Mouse (Mus musculus) hindbrain, embryonic 11.5 days (tissue): ENCODE data around the gene Cox8a. TPM values are rescaled to one million over a fixed set of nuclear protein-coding genes. Genes with fewer than 3 reads are reported as not detected.

Experiments used
- ATAC-seq: fragments of 200-750 bp; cut with Nextera tagmentation; 2 replicates; pipeline ENCODE4 v1.8.0; 2017; ENCODE audit warnings: mild to moderate bottlenecking, moderate TSS enrichment, moderate library complexity; ENCODE audit not compliant: low FRiP score
- DNase-seq: peaks from one replicate; pipeline ENCODE4 v3.0.0-alpha.2; 2015; ENCODE audit warnings: low spot score
- H3K27ac ChIP-seq: fragments of 300-500 bp; sonication (generic); 2 replicates; pipeline ENCODE4 v1.5.1; 2014; ENCODE audit warnings: mild to moderate bottlenecking, low read depth, low read length
- H3K27me3 ChIP-seq: fragments of 300-500 bp; sonication (generic); 2 replicates; pipeline ENCODE4 v1.6.1; 2014; ENCODE audit warnings: mild to moderate bottlenecking, low read length, moderate library complexity, mixed read lengths; ENCODE audit not compliant: control insufficient read depth, insufficient read depth
- H3K36me3 ChIP-seq: fragments of 300-500 bp; sonication (generic); 2 replicates; pipeline ENCODE4 v1.6.1; 2014; ENCODE audit warnings: mild to moderate bottlenecking, low read length, moderate library complexity, mixed read lengths; ENCODE audit not compliant: control insufficient read depth, insufficient read depth
- H3K4me1 ChIP-seq: fragments of 300-500 bp; sonication (generic); replicated peaks from 2 replicates; pipeline ENCODE4 v1.6.1; 2014; ENCODE audit warnings: low read length, mixed read lengths; ENCODE audit not compliant: control insufficient read depth, insufficient read depth
- H3K4me2 ChIP-seq: fragments of 300-500 bp; sonication (generic); replicated peaks from 2 replicates; pipeline ENCODE4 v1.6.1; 2014; ENCODE audit warnings: mild to moderate bottlenecking, low read depth, low read length
- H3K4me3 ChIP-seq: fragments of 300-500 bp; sonication (generic); 2 replicates; pipeline ENCODE4 v1.5.1; 2014; ENCODE audit warnings: low read depth, low read length
- H3K9ac ChIP-seq: fragments of 300-500 bp; sonication (generic); 2 replicates; pipeline ENCODE4 v1.6.1; 2014; ENCODE audit warnings: low read depth, low read length
- H3K9me3 ChIP-seq: fragments of 300-500 bp; sonication (generic); 2 replicates; pipeline ENCODE4 v1.6.1; 2016; ENCODE audit warnings: low read length; ENCODE audit not compliant: control insufficient read depth
- WGBS: fragments of 180-500 bp; shearing (Covaris S2); extraction: QIAGEN DNeasy Blood & Tissue Kit; methylation state at CpG from one replicate; pipeline ENCODE4 v1.1.7; 2014; 5-methylcytosine and 5-hydroxymethylcytosine counted together
- polyA plus RNA-seq: library from polyadenylated mRNA; unstranded; fragments of >200 nt; fragmentation: Nextera tagmentation; extraction: Ambion mirVana; gene quantifications from 2 replicates; pipeline ENCODE4 v1.2.1, GENCODE M21; 2014

Gene Cox8a
- polyA plus RNA-seq, 1 experiment from 2014 or later, result 780 TPM

GRCm38 (mm10) chr19:7234537-7235221 is 17.3 kb upstream of the Cox8a start:
- Histone ChIP-seq H3K9me3 (no peaks in the 10 kb centered on the region), H3K36me3 (peaks cover 5% of the 10 kb centered on the region), H3K4me3 (no peak overlapping the region), H3K4me1 (peaks cover under 1% of the 10 kb centered on the region; the same call in 1 of the 2 replicates), H3K27me3 (no peaks in the 10 kb centered on the region), H3K27ac (no peak overlapping the region), H3K4me2 (no peak overlapping the region), H3K9ac (no peak overlapping the region)
- 66% methylated on average over 8 of the region's 8 CpGs for WGBS
- ATAC-seq (peak; percentile 75), DNase-seq (peak; percentile 80)

GRCm38 (mm10) chr19:7226511-7226914 is 9.1 kb upstream of the Cox8a start:
- H3K27me3 ChIP-seq, result no peaks in the 10 kb centered on the region
- 76% methylated on average over 6 of the region's 6 CpGs for WGBS
- ATAC-seq (no peak), DNase-seq (no peak)
- no peaks in the 10 kb centered on the region for H3K9me3 ChIP-seq
- H3K4me3 ChIP-seq, result no peak overlapping the region
- H3K27ac ChIP-seq, result no peak overlapping the region
- H3K4me2 ChIP-seq, result no peak overlapping the region
- peaks cover 13% of the 10 kb centered on the region; the same call in 1 of the 2 replicates for H3K36me3 ChIP-seq
- H3K4me1 ChIP-seq, result no peaks in the 10 kb centered on the region
- no peak overlapping the region for H3K9ac ChIP-seq

GRCm38 (mm10) chr19:7225096-7225690 is 7.8 kb upstream of the Cox8a start:
- Histone ChIP-seq H3K4me2 (no peak overlapping the region), H3K9me3 (no peaks in the 10 kb centered on the region), H3K36me3 (peaks cover 13% of the 10 kb centered on the region; the same call in 1 of the 2 replicates), H3K27ac (no peak overlapping the region), H3K27me3 (no peaks in the 10 kb centered on the region), H3K4me1 (no peaks in the 10 kb centered on the region), H3K4me3 (no peak overlapping the region), H3K9ac (no peak overlapping the region)
- no peak for ATAC-seq
- 81% methylated on average over 9 of the region's 9 CpGs for WGBS
- no peak for DNase-seq

DNA sequence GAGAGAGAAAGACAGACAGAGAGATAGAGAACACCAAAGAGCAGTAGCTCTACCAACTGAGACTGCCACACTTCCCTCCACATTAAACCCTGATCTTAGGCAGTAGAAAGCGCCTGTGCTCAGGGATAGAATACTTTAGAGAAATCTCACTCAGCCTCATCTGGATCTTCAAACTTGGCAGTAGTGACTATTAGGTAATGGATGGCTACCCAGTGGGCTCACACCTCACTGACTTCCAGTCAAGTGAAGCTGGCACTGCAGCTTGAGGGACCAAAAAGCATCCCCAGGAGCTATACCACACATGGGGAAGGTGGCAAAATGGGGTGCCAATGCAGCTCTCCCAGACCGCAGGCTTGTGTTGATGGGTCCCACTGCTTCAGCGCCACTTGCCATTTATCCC is 6.8 kb upstream of the Cox8a start:
- H3K4me2 ChIP-seq, result no peak overlapping the region
- no peak for DNase-seq
- H3K36me3 ChIP-seq, result peaks cover 8% of the 10 kb centered on the region; the same call in 1 of the 2 replicates
- H3K27me3 ChIP-seq, result no peaks in the 10 kb centered on the region
- no peak for ATAC-seq
- 93% methylated on average over 3 of the region's 3 CpGs for WGBS
- no peak overlapping the region for H3K9ac ChIP-seq
- H3K27ac ChIP-seq, result no peak overlapping the region
- H3K4me3 ChIP-seq, result no peak overlapping the region
- no peaks in the 10 kb centered on the region for H3K4me1 ChIP-seq
- H3K9me3 ChIP-seq, result no peaks in the 10 kb centered on the region

- no peak overlapping the region for H3K27ac ChIP-seq
- H3K36me3 ChIP-seq, result peaks cover 5% of the 10 kb centered on the region; the same call in 1 of the 2 replicates
- DNase-seq (no peak), ATAC-seq (no peak)
- H3K4me3 ChIP-seq, result no peak overlapping the region
- H3K4me2 ChIP-seq, result no peak overlapping the region
- H3K9ac ChIP-seq, result no peak overlapping the region
- H3K4me1 ChIP-seq, result no peaks in the 10 kb centered on the region
- H3K9me3 ChIP-seq, result no peaks in the 10 kb centered on the region
- H3K27me3 ChIP-seq, result no peaks in the 10 kb centered on the region
These were observed 6.1 kb upstream of the Cox8a start for GRCm38 (mm10) chr19:7223488-7223887.

DNA sequence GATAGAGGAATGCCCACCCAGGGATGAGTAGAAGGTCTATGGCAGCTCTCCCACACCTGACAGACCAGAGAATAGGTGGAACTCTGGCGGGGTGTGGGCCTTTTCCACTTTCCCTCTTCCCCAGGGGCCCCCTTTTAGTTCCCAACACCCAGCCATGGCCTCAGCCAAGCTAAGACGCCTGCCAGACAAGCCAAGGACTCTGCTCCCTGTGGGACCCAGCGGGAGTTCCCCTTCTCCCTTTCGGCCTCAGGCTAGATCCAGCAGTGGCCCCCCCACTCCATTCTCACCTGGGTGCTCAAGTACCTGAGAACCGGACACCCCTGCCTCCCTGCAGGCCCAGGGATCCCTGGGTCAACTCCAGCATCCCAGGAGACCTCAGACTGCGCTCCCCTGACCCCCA is 4.8 kb upstream of the Cox8a start:
- no peak overlapping the region for H3K27ac ChIP-seq
- 81% methylated on average over 6 of the region's 6 CpGs for WGBS

GRCm38 (mm10) chr19:7218753-7219152 is 1.3 kb upstream of the Cox8a start:
- 92% methylated on average over 5 of the region's 5 CpGs for WGBS
- Histone ChIP-seq H3K27ac (no peak overlapping the region), H3K9ac (no peak overlapping the region), H3K36me3 (0 out of 2 replicates have a peak, but pooled peaks cover 6% of the 10 kb centered on the region), H3K27me3 (no peaks in the 10 kb centered on the region), H3K9me3 (no peaks in the 10 kb centered on the region), H3K4me3 (no peak overlapping the region), H3K4me2 (no peak overlapping the region), H3K4me1 (peaks cover 8% of the 10 kb centered on the region)
- ATAC-seq (no peak), DNase-seq (no peak)

More for the DNA sequence above, 4.8 kb upstream of the Cox8a start:
- Histone ChIP-seq H3K4me3 (no peak overlapping the region), H3K9ac (no peak overlapping the region), H3K9me3 (no peaks in the 10 kb centered on the region), H3K4me1 (no peaks in the 10 kb centered on the region), H3K27me3 (no peaks in the 10 kb centered on the region), H3K4me2 (no peak overlapping the region), H3K36me3 (no peaks in the 10 kb centered on the region; the same call in 1 of the 2 replicates)
- ATAC-seq, result no peak
- no peak for DNase-seq

- peak overlapping the region; percentile 27 for H3K4me2 ChIP-seq
- no peaks in the 10 kb centered on the region for H3K9me3 ChIP-seq
- DNase-seq (no peak), ATAC-seq (no peak)
- peaks cover 8% of the 10 kb centered on the region for H3K4me1 ChIP-seq
- H3K9ac ChIP-seq, result no peak overlapping the region
- H3K4me3 ChIP-seq, result peak overlapping the region; percentile 89
- 11% methylated on average over 6 of the region's 6 CpGs for WGBS
- H3K27ac ChIP-seq, result no peak overlapping the region
- 0 out of 2 replicates have a peak, but pooled peaks cover 6% of the 10 kb centered on the region for H3K36me3 ChIP-seq
- no peaks in the 10 kb centered on the region for H3K27me3 ChIP-seq
These were observed 481 bp upstream of the Cox8a start for GRCm38 (mm10) chr19:7217926-7218267.

- H3K27ac ChIP-seq, result no peak overlapping the region
- H3K4me3 ChIP-seq, result no peak overlapping the region
- H3K36me3 ChIP-seq, result 0 out of 2 replicates have a peak, but pooled peaks cover 6% of the 10 kb centered on the region
- 93% methylated on average over 5 of the region's 5 CpGs for WGBS
- DNase-seq, result no peak
- H3K27me3 ChIP-seq, result no peaks in the 10 kb centered on the region
- no peak overlapping the region; the same call in 1 of the 2 replicates for H3K4me2 ChIP-seq
- H3K9me3 ChIP-seq, result no peaks in the 10 kb centered on the region
- H3K4me1 ChIP-seq, result peaks cover 8% of the 10 kb centered on the region
- ATAC-seq, result no peak
- no peak overlapping the region for H3K9ac ChIP-seq
These were observed 2.9 kb downstream of the Cox8a start for GRCm38 (mm10) chr19:7214484-7214883.
